Mouse (Mus musculus): ENCODE data around the gene Map3k14.

- TF ChIP-seq CTCF (IDR thresholded peaks at IDR 0.05; ENCODE audit: extremely low read depth, insufficient read length, insufficient replicate concordance, low read depth, low read length) (no peak), POLR2A (IDR thresholded peaks at IDR 0.05; ENCODE audit: low read depth, low read length) (no peak)
Measured at GRCm38 (mm10) chr11:103311960-103312611, 44.8 kb upstream of the Map3k14 start.

Data from small intestine, adult 2 months (tissue).